Comparison of ENCODE assay signal across 20 mouse cellular contexts in genomic region chr3:138311015-138311414, GRCm38 (mm10). TPM values are rescaled to one million over a fixed set of nuclear protein-coding genes. Genes with fewer than 3 reads are reported as not detected.
DNase-seq lines count a peak whose midpoint lies in the region; ATAC-seq and TF ChIP-seq lines count a peak whose summit lies in the region.
"Had no signal": no experiment of that assay in that cellular context is flagged by ENCODE, and none has a peak within 500 bp of the region (broad histone marks: within the 10 kb centered on the region; RNA-seq: fewer than 3 reads in every experiment).

No protein-coding gene starts in this region.

- H3K4me2 ChIP-seq in heart, postnatal 0 days (ENCODE audit: low read depth, low read length) = no peak overlapping the region
- no peak overlapping the region for H3K4me2 ChIP-seq in liver, postnatal 0 days (ENCODE audit: low read depth, low read length)
- H3K4me2 ChIP-seq: liver, embryonic 15.5 days; neural tube, embryonic 15.5 days had no signal

- H3K4me3 ChIP-seq in heart, postnatal 0 days (ENCODE audit: low read depth, low read length) = no peak overlapping the region
- H3K4me3 ChIP-seq in liver, postnatal 0 days (ENCODE audit: low read depth, low read length) = no peak overlapping the region
- H3K4me3 ChIP-seq in cortical plate, adult 2 months (ENCODE audit: insufficient read depth, low read length) = no peak overlapping the region
- H3K4me3 ChIP-seq: erythroblast, embryonic 14.5 days; liver, embryonic 15.5 days; megakaryocyte, embryonic 14.5 days; neural tube, embryonic 15.5 days had no signal

- intact Hi-C loops in heart, postnatal 10 days (cut with DNase I) = no loop called here

- no peak for TF ChIP-seq EP300 in heart, postnatal 0 days (IDR thresholded peaks at IDR 0.05; ENCODE audit: low read depth)
- TF ChIP-seq EP300 in liver, postnatal 0 days (IDR thresholded peaks at IDR 0.05; ENCODE audit: low read depth) = no peak

- ATAC-seq in heart, postnatal 0 days (ENCODE audit: insufficient read depth, low read depth) = no peak
- ATAC-seq in liver, postnatal 0 days = no peak
- ATAC-seq: forebrain, embryonic 16.5 days had no signal

- TF ChIP-seq POLR2A in cortical plate, adult 2 months (IDR thresholded peaks at IDR 0.05; ENCODE audit: extremely low read depth, insufficient read depth, low read length) = no peak

- no peak for DNase-seq in heart, postnatal 0 days (ENCODE audit: low spot score)
- no peak for DNase-seq in heart, postnatal 10 days
- DNase-seq in liver, postnatal 0 days = no peak
- DNase-seq in liver = no peak
- DNase-seq in ES-CJ7 (ENCODE audit: low read depth, low spot score) = peak; percentile 28
- DNase-seq in testis, postnatal 10 days (ENCODE audit: low spot score) = no peak
- DNase-seq in testis, postnatal 14 days (ENCODE audit: low spot score) = no peak
- DNase-seq: cerebellum, adult 2 months; gastrocnemius, postnatal 10 days; heart, postnatal 36 days; thymus, postnatal 14 days had no signal

- H3K27me3 ChIP-seq in heart, postnatal 0 days (ENCODE audit: control insufficient read depth, insufficient read depth, low read length) = no peaks in the 10 kb centered on the region
- H3K27me3 ChIP-seq in liver, postnatal 0 days (ENCODE audit: insufficient read depth, low read length) = no peaks in the 10 kb centered on the region
- H3K27me3 ChIP-seq: liver, embryonic 15.5 days; megakaryocyte, embryonic 14.5 days; neural tube, embryonic 15.5 days had no signal

- TF ChIP-seq CTCF in heart, postnatal 0 days (IDR thresholded peaks at IDR 0.05; ENCODE audit: low read depth) = 0 out of 2 replicates have a peak, but pooled peaks have one; percentile 9
- TF ChIP-seq CTCF in liver, postnatal 0 days (IDR thresholded peaks at IDR 0.05; ENCODE audit: low read depth) = peak; percentile 38
- peak; percentile 15; the same call in 1 of the 2 replicates for TF ChIP-seq CTCF in cortical plate, adult 2 months (IDR thresholded peaks at IDR 0.05; ENCODE audit: extremely low read depth, insufficient read depth, low read length)

- H3K36me3 ChIP-seq in heart, postnatal 0 days (replicated peaks; ENCODE audit: control insufficient read depth, insufficient read depth, low read length) = no peaks in the 10 kb centered on the region
- no peaks in the 10 kb centered on the region for H3K36me3 ChIP-seq in liver, postnatal 0 days (replicated peaks; ENCODE audit: insufficient read depth, low read length)
- H3K36me3 ChIP-seq: liver, embryonic 15.5 days; neural tube, embryonic 15.5 days had no signal

- H3K9ac ChIP-seq in heart, postnatal 0 days (replicated peaks; ENCODE audit: low read depth, low read length) = no peak overlapping the region
- no peak overlapping the region for H3K9ac ChIP-seq in liver, postnatal 0 days (replicated peaks)
- H3K9ac ChIP-seq: liver, embryonic 15.5 days; neural tube, embryonic 15.5 days had no signal

- H3K4me1 ChIP-seq in heart, postnatal 0 days (ENCODE audit: control insufficient read depth, insufficient read depth) = no peaks in the 10 kb centered on the region
- peaks cover 4% of the 10 kb centered on the region; the same call in 1 of the 2 replicates for H3K4me1 ChIP-seq in liver, postnatal 0 days (ENCODE audit: insufficient read depth)
- no peaks in the 10 kb centered on the region for H3K4me1 ChIP-seq in cortical plate, adult 2 months (ENCODE audit: control insufficient read depth, insufficient read depth, low read length)
- H3K4me1 ChIP-seq: liver, embryonic 15.5 days; megakaryocyte, embryonic 14.5 days had no signal

- H3K27ac ChIP-seq in heart, postnatal 0 days (ENCODE audit: low read depth) = no peak overlapping the region
- H3K27ac ChIP-seq in liver, postnatal 0 days (ENCODE audit: low read depth) = no peak overlapping the region
- H3K27ac ChIP-seq in cortical plate, adult 2 months (ENCODE audit: insufficient read depth, low read length) = no peak overlapping the region
- H3K27ac ChIP-seq: liver, embryonic 15.5 days; neural tube, embryonic 15.5 days had no signal

- 77% methylated on average over 6 of the region's 6 CpGs for WGBS in heart, postnatal 0 days
- 83% methylated on average over 6 of the region's 6 CpGs for WGBS in liver, postnatal 0 days (ENCODE audit: insufficient replicate concordance)

- H3K9me3 ChIP-seq in heart, postnatal 0 days (replicated peaks; ENCODE audit: control insufficient read depth, low read length) = no peaks in the 10 kb centered on the region
- H3K9me3 ChIP-seq in liver, postnatal 0 days (ENCODE audit: low read length) = no peaks in the 10 kb centered on the region
- H3K9me3 ChIP-seq: liver, embryonic 15.5 days; neural tube, embryonic 15.5 days had no signal

RNA-seq across cellular contexts. Expression of gene Adh6a, which starts 2.1 kb away (rescaled TPM):
- total RNA-seq in heart, postnatal 0 days (2014; rRNA removed; ENCODE audit: low replicate concordance) = not detected in 2 replicates
- not detected in 2 replicates for polyA plus RNA-seq in heart, postnatal 0 days (2015; fragmentation: Nextera tagmentation; extraction: Ambion mirVana)
- total RNA-seq in heart, postnatal 10 days (2021) = not detected
- polyA plus RNA-seq in liver, postnatal 0 days (2015; fragmentation: Nextera tagmentation; extraction: Ambion mirVana) = not detected in 2 replicates
- not detected in 2 replicates for polyA plus RNA-seq in cortical plate, adult 2 months (2012; rRNA removed)
- total RNA-seq: gastrocnemius, postnatal 10 days; heart, postnatal 36 days; layer of hippocampus, adult 18-20 months; monocyte, adult 5-6 weeks had no signal
- polyA plus RNA-seq: cerebellum, adult 2 months; erythroblast, embryonic 14.5 days; forebrain, embryonic 16.5 days; liver, embryonic 15.5 days had no signal

RNA-seq across cellular contexts. Expression of gene Adh6b, which starts 30.6 kb away (rescaled TPM):
- total RNA-seq in heart, postnatal 0 days (2014; rRNA removed; ENCODE audit: low replicate concordance) = 1.7 TPM in 1 of 2 replicates, not detected in the other
- polyA plus RNA-seq in heart, postnatal 0 days (2015; fragmentation: Nextera tagmentation; extraction: Ambion mirVana) = 2.8 and 3.2 TPM in 2 replicates
- total RNA-seq in heart, postnatal 10 days (2021) = 1 to 10 TPM; 1.3 to 2.2 TPM
- polyA plus RNA-seq in liver, postnatal 0 days (2015; fragmentation: Nextera tagmentation; extraction: Ambion mirVana) = 0.18 and 0.20 TPM in 2 replicates
- not detected in 2 replicates for polyA plus RNA-seq in cortical plate, adult 2 months (2012; rRNA removed)
- total RNA-seq: monocyte, adult 5-6 weeks had no signal
- polyA plus RNA-seq: cerebellum, adult 2 months; erythroblast, embryonic 14.5 days; forebrain, embryonic 16.5 days; intestine, embryonic 14.5 days had no signal

RNA-seq across cellular contexts. Expression of gene Adh1, which starts 50.2 kb away (rescaled TPM):
- 15.8 and 73.9 TPM in 2 replicates for total RNA-seq in heart, postnatal 0 days (2014; rRNA removed; ENCODE audit: low replicate concordance)
- 10.8 and 11.8 TPM in 2 replicates for polyA plus RNA-seq in heart, postnatal 0 days (2015; fragmentation: Nextera tagmentation; extraction: Ambion mirVana)
- total RNA-seq in heart, postnatal 10 days (2021) = 10 to 100 TPM; 24.1 to 54.7 TPM
- 434 and 496 TPM in 2 replicates for polyA plus RNA-seq in liver, postnatal 0 days (2015; fragmentation: Nextera tagmentation; extraction: Ambion mirVana)
- 1.2 and 1.4 TPM in 2 replicates for polyA plus RNA-seq in cortical plate, adult 2 months (2012; rRNA removed)
- total RNA-seq: monocyte, adult 5-6 weeks had no signal
- polyA plus RNA-seq: erythroblast, embryonic 14.5 days had no signal

Comparison
In these comparisons a context has a peak if more than half of its experiments do, and no peak if none do; other contexts are left out.
1. RNA of gene Adh1, which starts 50.2 kb away (polyA plus RNA-seq): 434 to 496 TPM in liver, postnatal 0 days; 10.8 to 11.8 TPM in heart, postnatal 0 days and 1.2 to 1.4 TPM in cortical plate, adult 2 months; every median in the first group is over 10 times any median in the second.
2. Peak in every context shown above with its lines, with median percentiles within 50 percentile points of each other: CTCF ChIP-seq.